Mouse (Mus musculus) frontal cortex, adult 2 months (tissue): ENCODE data around the gene Actl9. TPM values are rescaled to one million over a fixed set of nuclear protein-coding genes. Genes with fewer than 3 reads are reported as not detected.
A peak's percentile ranks its signal among the peaks of the same experiment; 100 is the strongest.

ENCODE experiments used
- DNase-seq, 2 experiments: peaks; one replicate each; pipeline ENCODE4 v3.0.0; 2022; ENCODE audit warnings: low spot score in 1 of 2; ENCODE audit errors: extremely low spot score in 1 of 2
- polyA plus RNA-seq: library from polyadenylated mRNA; depleted of rRNA; stranded (reverse); fragments of >200 nt; gene quantifications from 2 replicates; pipeline ENCODE4 v1.2.3, GENCODE M21; 2012; rRNA removed

Actl9 gene
- polyA plus RNA-seq: 0.19 and 0.28 TPM in 2 replicates

DNA sequence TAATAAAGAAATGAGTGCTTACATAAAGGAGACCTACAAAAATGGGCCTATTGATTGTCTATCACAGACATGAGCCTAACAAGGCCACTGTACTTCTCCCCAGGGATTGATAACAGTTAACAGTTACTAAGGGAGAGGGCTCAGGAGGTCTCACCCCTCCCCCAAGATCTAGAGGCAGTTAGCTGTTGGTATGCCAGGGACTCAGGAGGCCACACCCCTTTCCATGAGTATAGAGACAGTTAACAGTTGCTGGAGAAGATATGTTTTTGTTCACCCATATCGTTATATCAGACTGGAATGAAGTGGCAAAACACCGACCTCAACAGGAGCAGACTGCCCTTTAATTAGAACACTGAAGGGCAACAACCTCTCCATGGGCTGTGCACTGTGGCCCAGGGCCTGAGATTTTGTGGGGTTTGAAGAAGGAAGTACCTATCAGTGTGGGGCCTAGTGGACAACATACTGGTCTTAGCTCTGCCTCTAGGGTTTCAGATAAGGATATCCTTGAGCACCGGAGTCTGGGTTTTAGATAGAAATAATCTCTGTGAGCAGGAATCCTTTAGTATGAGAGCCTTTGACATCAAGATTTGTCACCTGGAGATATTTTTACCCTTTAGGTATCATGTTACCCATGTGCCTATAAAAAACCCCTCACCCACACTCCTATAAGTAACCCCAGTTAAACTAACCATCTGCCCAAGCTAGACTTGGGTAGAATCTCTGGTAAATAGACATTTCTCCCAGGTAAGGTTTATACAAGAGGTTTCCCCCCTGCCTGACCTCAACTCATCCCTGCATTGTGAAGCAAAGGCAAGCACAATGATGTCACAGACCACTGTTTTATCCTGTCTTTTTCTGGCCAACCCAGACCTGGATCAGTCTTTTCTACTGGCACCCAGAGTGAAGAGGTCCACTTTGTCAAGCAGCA, at the start of gene Actl9:
Gene Actl9, plus strand, starts transcription at position 878 of the 928 bp plus-strand sequence.
- no peak for DNase-seq

GRCm38 (mm10) chr17:33385705-33386104, 47.0 kb upstream of the Actl9 start:
- peak; percentile 22 to 47 for DNase-seq

- no peak for DNase-seq
Measured at GRCm38 (mm10) chr17:33392271-33392670, 40.4 kb upstream of the Actl9 start.

DNA sequence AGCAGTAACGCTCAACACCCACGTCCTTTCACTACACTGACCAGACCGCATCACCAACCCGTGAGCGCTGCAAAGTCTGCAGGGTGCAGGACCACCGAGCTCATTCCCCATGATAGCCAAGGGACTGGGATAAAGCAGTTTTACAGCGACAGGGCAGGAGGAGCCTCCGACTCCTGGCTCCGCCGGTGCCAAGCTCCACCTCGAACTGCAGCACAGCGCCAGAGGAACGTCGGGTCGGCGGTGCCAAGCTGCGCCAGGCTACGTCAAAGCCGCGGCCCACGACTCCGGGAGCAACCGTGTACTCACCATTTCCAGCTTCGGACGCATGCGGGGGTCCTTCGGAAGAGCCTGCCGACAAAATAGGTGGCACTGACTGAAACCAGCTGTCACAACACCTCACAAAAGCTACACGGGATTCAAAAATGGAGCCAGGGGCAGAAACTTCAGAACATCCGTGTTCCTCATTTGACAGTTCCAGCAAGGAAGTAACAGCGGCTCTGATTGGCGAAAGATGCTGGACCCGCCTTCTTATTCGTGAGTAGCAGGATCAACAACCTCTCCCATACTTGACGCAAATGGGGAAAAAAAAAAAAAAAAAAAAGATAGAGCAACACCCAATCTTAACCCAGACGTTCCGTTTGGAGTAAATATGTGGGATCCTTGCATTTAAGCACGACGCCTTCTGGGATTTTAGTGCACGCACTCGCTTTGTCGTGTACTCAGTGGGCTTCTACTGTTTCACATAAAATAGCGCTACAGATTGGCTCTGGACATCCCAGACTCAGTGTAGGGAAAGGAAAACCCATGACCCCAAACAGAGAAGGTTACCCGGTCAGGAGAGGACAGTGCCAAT, 38.3 kb upstream of the Actl9 start, which contains the start of gene Zfp101:
Gene Zfp101, minus strand, starts transcription at position 460 of the 853 bp plus-strand sequence.
- peak; percentile 94 for DNase-seq

GRCm38 (mm10) chr17:33439148-33439547, 6.5 kb downstream of the Actl9 start:
- peak; percentile 40 to 86 for DNase-seq

- DNase-seq: peak in 1 of 2 experiments; percentile 12
Measured at GRCm38 (mm10) chr17:33439922-33440321, 7.2 kb downstream of the Actl9 start.

DNA sequence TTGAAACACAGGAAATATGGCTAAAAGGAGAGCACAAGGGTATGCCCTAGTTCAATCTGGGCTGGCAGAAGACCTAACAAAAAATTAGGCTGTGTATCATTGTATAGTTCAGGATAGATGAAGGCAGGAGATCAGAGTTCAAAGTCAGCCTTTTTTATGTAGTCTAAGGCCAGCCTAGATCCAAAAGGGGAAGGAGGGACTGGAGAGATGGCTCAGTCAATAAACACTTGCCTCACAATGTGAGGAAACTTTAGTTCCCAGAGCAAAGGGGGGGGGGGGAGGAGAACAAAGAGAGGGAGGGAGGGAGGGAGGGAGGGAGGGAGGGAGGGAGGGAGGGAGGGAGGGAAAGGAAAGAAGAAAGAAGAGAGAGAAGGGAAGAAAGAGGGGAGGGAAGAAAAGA, 8.5 kb downstream of the Actl9 start:
- DNase-seq: no peak

- no peak for DNase-seq
Measured at GRCm38 (mm10) chr17:33456631-33457030, 23.9 kb downstream of the Actl9 start.

GRCm38 (mm10) chr17:33471206-33471605, 38.5 kb downstream of the Actl9 start:
- DNase-seq: no peak

Other genes starting within 250 kb of the Actl9 start
- 0.15 TPM in 1 of 2 replicates, not detected in the other for gene Olfr239, start 241.6 kb upstream of the Actl9 start, polyA plus RNA-seq
- gene Olfr1564, start 211.2 kb upstream of the Actl9 start, polyA plus RNA-seq: 2.4 TPM in 2 replicates
- gene Zfp955a, start 177.8 kb upstream of the Actl9 start, polyA plus RNA-seq: 5.5 and 6.2 TPM in 2 replicates
- not detected in 2 replicates for gene Olfr63, start 168.2 kb upstream of the Actl9 start, polyA plus RNA-seq
- gene Zfp955b, start 143.4 kb upstream of the Actl9 start, polyA plus RNA-seq: 10.1 and 12.0 TPM in 2 replicates
- 10.9 and 11.4 TPM in 2 replicates for gene Zfp81, start 74.0 kb upstream of the Actl9 start, polyA plus RNA-seq
- 9.1 and 9.2 TPM in 2 replicates for gene Zfp101, start 38.3 kb upstream of the Actl9 start, polyA plus RNA-seq
- gene Adamts10, start 91.3 kb downstream of the Actl9 start, polyA plus RNA-seq: 55.3 and 66.3 TPM in 2 replicates
- 2.0 and 2.6 TPM in 2 replicates for gene Myo1f, start 122.8 kb downstream of the Actl9 start, polyA plus RNA-seq
- gene Zfp414, start 196.2 kb downstream of the Actl9 start, polyA plus RNA-seq: 87.1 and 95.7 TPM in 2 replicates
- gene Pram1, start 205.2 kb downstream of the Actl9 start, polyA plus RNA-seq: 0.88 and 1.5 TPM in 2 replicates